Mouse (Mus musculus) intestine, postnatal 0 days (tissue): Measurements from ENCODE around the gene Il1r1. TPM values are rescaled to one million over a fixed set of nuclear protein-coding genes. Genes with fewer than 3 reads are reported as not detected.

ENCODE experiments used
- ATAC-seq: fragments of 200-750 bp; cut with Nextera tagmentation; 2 replicates; pipeline ENCODE4 v1.8.0; 2017; ENCODE audit warnings: mild to moderate bottlenecking, moderate TSS enrichment, moderate library complexity
- H3K27ac ChIP-seq: fragments of 300-500 bp; sonication (generic); 2 replicates; pipeline ENCODE4 v1.5.1; 2014; ENCODE audit warnings: mild to moderate bottlenecking, low read depth, low read length, moderate library complexity
- H3K27me3 ChIP-seq: fragments of 300-500 bp; sonication (generic); replicated peaks from 2 replicates; pipeline ENCODE4 v1.6.1; 2014; ENCODE audit warnings: low read length, mixed read lengths; ENCODE audit not compliant: control insufficient read depth, insufficient read depth
- H3K36me3 ChIP-seq: fragments of 300-500 bp; sonication (generic); 2 replicates; pipeline ENCODE4 v1.6.1; 2014; ENCODE audit warnings: mild to moderate bottlenecking, moderate library complexity; ENCODE audit not compliant: control insufficient read depth, insufficient read depth
- H3K4me1 ChIP-seq: fragments of 300-500 bp; sonication (generic); replicated peaks from 2 replicates; pipeline ENCODE4 v1.6.1; 2014; ENCODE audit warnings: antibody characterized with exemption, low read length, mixed read lengths; ENCODE audit not compliant: control insufficient read depth, insufficient read depth
- H3K4me2 ChIP-seq: fragments of 300-500 bp; sonication (generic); replicated peaks from 2 replicates; pipeline ENCODE4 v1.6.1; 2014; ENCODE audit warnings: low read depth, mild to moderate bottlenecking, moderate library complexity
- H3K4me3 ChIP-seq: fragments of 300-500 bp; sonication (generic); 2 replicates; pipeline ENCODE4 v1.5.1; 2014; ENCODE audit warnings: low read depth, low read length
- H3K9ac ChIP-seq: fragments of 300-500 bp; sonication (generic); 2 replicates; pipeline ENCODE4 v1.6.1; 2014; ENCODE audit warnings: mild to moderate bottlenecking, low read depth, low read length
- H3K9me3 ChIP-seq: fragments of 300-500 bp; sonication (generic); 2 replicates; pipeline ENCODE4 v1.6.1; 2016; ENCODE audit warnings: mixed run types; ENCODE audit not compliant: control insufficient read depth
- CTCF ChIP-seq: sonication (generic); IDR thresholded peaks from 2 replicates; pipeline ENCODE4 v1.5.1; 2016; ENCODE audit warnings: low read depth, mild to moderate bottlenecking, control low read depth, antibody characterized with exemption, moderate library complexity
- WGBS: fragments of 180-500 bp; shearing (Covaris S2); extraction: QIAGEN DNeasy Blood & Tissue Kit; methylation state at CpG from one replicate; pipeline ENCODE4 v1.1.7; 2014; 5-methylcytosine and 5-hydroxymethylcytosine counted together
- polyA plus RNA-seq: library from polyadenylated mRNA; unstranded; fragments of >200 nt; fragmentation: Nextera tagmentation; extraction: Ambion mirVana; gene quantifications from 2 replicates; pipeline ENCODE4 v1.2.1, GENCODE M21; 2015

Il1r1 gene
- polyA plus RNA-seq, 1 experiment from 2014 or later, result 5.9 TPM

DNA sequence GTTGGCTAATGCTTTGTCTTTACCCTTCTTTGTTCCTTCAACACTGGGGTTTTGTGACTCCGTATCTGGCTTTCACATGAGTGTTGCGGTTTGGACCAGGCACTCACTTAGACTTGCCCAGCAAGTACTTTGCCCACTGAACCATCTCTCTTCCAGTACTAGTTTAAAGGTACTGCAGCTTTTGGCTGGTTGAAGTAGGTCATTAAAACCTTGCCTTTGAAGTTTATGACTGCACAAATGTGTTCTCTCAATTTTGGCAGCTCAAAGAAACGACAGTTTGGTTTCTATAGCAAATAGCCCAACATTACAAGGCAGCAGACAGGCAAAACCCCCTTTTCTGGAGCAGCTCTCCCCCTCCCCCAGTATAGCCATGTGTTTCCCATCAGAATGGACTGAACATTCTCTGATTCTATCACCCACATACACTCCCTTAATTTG, 18.7 kb downstream of the Il1r1 start:
- Histone ChIP-seq H3K36me3 (no peaks in the 10 kb centered on the region), H3K4me1 (no peaks in the 10 kb centered on the region), H3K27ac (no peak overlapping the region), H3K4me2 (no peak overlapping the region), H3K4me3 (no peak overlapping the region), H3K9me3 (no peaks in the 10 kb centered on the region), H3K9ac (no peak overlapping the region), H3K27me3 (no peaks in the 10 kb centered on the region)
- WGBS, result 72% methylated on average over 3 of the region's 3 CpGs
- TF ChIP-seq CTCF, result no peak
- no peak for ATAC-seq

DNA sequence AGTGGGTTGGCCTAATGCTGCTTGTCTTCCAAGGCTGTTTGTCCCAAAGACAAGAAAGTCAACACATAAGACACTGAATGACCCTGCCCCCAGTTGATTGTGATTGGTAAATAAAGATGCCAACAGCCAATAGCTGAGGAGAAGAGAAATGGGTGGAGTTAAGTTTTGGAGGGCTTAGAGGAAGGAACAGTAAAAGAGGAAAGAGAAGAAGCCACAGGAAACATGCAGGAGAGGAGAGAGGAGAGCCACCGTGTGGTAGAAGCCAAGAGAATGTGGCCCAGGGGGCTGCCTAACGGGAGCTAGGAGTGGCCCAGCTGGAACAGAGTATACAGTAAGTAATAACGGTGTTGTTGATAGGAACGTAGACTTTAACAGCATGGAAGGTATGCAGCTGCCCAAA, 25.5 kb downstream of the Il1r1 start:
- H3K9me3 ChIP-seq, result no peaks in the 10 kb centered on the region
- TF ChIP-seq CTCF, result peak; percentile 39
- no peak overlapping the region for H3K27ac ChIP-seq
- no peaks in the 10 kb centered on the region for H3K4me1 ChIP-seq
- H3K9ac ChIP-seq, result no peak overlapping the region
- 49% methylated on average over 4 of the region's 4 CpGs for WGBS
- no peak overlapping the region for H3K4me3 ChIP-seq
- no peak overlapping the region for H3K4me2 ChIP-seq
- H3K27me3 ChIP-seq, result no peaks in the 10 kb centered on the region
- H3K36me3 ChIP-seq, result no peaks in the 10 kb centered on the region
- ATAC-seq, result no peak

DNA sequence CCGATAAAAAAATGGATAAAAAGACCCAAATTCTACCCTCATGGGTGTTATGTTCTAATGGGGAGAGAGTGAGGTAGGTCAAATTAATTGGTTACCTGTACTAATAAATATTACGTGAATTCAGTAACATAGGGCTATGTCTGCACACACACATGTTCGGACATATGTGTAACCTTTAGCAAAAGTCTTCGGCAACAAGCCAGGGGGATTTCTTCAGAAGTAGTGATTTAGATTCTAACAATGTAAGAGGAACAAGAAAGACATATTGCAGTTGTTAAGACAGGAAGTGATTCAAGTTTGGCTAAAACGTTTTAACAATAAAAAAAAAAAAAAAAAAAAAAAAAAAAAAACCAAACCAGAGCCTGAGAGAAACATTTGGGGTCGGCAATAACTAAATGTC, 27.6 kb downstream of the Il1r1 start:
- no peak for ATAC-seq
- no peaks in the 10 kb centered on the region for H3K4me1 ChIP-seq
- H3K9ac ChIP-seq, result no peak overlapping the region
- no peaks in the 10 kb centered on the region for H3K27me3 ChIP-seq
- TF ChIP-seq CTCF, result no peak
- no peak overlapping the region for H3K27ac ChIP-seq
- no peak overlapping the region for H3K4me3 ChIP-seq
- no peaks in the 10 kb centered on the region for H3K9me3 ChIP-seq
- WGBS, result 77% methylated on average over 6 of the region's 6 CpGs
- H3K4me2 ChIP-seq, result no peak overlapping the region
- H3K36me3 ChIP-seq, result no peaks in the 10 kb centered on the region

DNA sequence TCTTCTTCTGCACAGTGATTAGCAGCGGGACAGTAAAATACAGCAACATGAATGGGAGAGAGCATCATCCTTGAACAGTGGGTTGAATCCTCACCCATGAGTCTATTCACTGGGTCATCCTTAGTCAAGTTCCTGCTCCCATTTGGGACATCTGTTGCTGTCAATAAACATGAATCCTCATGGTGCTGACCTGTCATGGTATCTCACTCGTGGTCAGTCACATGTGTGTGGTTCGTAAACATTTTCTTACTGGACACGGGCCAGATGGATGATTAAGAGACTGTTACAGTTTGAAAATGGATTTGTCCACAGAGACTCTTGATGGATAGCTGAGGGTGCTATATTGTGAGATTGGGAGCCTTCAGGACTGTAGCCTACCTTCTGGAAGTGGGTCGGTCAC, 29.1 kb downstream of the Il1r1 start:
- WGBS, result 61% methylated on average over 5 of the region's 5 CpGs
- H3K4me1 ChIP-seq, result no peaks in the 10 kb centered on the region
- H3K27ac ChIP-seq, result no peak overlapping the region
- H3K27me3 ChIP-seq, result no peaks in the 10 kb centered on the region
- no peak for TF ChIP-seq CTCF
- H3K9me3 ChIP-seq, result no peaks in the 10 kb centered on the region
- no peak overlapping the region for H3K4me3 ChIP-seq
- no peak for ATAC-seq
- H3K4me2 ChIP-seq, result no peak overlapping the region
- no peaks in the 10 kb centered on the region for H3K36me3 ChIP-seq
- no peak overlapping the region for H3K9ac ChIP-seq

DNA sequence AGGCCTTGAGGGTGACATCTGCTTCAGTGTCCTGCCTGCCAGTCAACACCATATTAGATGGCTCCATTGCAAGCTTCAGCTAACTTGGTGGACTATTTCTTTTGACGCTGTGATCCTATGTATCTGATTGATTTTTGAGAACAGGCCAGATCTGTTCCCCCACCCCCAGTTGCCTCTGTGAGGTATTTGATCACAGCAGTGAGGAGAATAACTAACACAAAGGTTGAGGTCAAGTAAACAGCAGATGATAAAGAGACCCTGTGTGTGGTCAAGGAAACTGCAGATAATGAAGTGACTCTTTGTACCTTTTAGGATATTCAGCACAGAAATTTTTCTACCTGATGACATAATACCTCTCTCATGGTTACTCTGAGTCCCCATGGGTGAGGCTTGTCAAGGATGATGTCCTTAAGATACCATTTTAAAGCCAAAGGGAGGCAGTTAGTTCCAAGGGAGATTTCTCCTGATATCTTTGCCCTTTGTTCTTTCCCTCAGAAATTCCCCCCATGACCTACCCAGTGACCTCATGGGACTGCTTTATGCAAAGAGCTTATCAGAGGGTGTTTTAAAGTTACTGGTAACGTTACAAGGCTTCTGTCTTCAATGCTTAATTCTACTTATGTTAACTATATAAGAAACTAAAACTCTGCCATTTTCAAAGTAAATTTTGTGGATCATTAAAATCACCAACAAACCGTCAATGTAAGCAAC, 29.6 kb downstream of the Il1r1 start:
- ATAC-seq, result no peak
- Histone ChIP-seq H3K4me2 (no peak overlapping the region), H3K4me3 (no peak overlapping the region), H3K9me3 (no peaks in the 10 kb centered on the region), H3K27ac (no peak overlapping the region), H3K27me3 (no peaks in the 10 kb centered on the region), H3K36me3 (no peaks in the 10 kb centered on the region), H3K9ac (no peak overlapping the region), H3K4me1 (no peaks in the 10 kb centered on the region)
- WGBS, result 43% methylated on average over 3 of the region's 3 CpGs
- TF ChIP-seq CTCF, result no peak

DNA sequence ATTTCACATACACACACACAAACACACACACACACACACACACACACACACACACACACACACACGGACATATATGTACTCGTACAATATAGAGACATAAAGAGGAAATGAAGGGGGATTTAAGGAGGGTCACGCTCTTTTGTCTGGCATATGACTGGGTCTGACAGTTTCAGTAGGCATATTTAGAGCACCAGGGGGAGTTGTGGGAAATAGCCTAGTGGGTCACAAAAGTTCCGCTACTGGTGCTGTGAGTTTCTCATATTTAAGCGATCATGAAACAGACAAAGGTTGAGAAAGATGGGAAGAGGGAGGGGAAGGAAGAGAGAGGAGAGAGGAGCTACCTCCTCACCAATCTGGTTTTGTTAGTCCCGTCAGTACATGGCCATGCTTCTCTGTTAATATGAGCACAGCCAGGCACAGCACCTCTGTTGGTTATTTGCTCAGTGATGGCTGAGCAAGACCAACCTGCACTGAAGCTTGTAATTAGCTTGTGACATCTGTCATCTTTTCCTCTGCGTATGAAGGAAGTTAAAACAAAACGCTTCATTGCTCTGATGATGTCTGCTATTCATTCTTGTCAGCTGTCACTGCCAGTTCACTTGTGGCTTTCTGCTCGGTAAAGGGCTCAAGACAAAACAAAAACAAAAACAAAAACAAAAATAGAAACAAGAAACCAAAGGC, 37.7 kb downstream of the Il1r1 start:
- 0 out of 2 replicates have a peak, but pooled peaks cover 3% of the 10 kb centered on the region for H3K4me1 ChIP-seq
- no peaks in the 10 kb centered on the region for H3K36me3 ChIP-seq
- no peaks in the 10 kb centered on the region for H3K9me3 ChIP-seq
- no peaks in the 10 kb centered on the region for H3K27me3 ChIP-seq
- TF ChIP-seq CTCF, result no peak
- no peak for ATAC-seq
- H3K27ac ChIP-seq, result no peak overlapping the region
- no peak overlapping the region for H3K4me2 ChIP-seq
- no peak overlapping the region for H3K9ac ChIP-seq
- WGBS, result 65% methylated on average over 9 of the region's 9 CpGs
- H3K4me3 ChIP-seq, result no peak overlapping the region
